Mouse (Mus musculus) heart, postnatal 0 days (tissue): ENCODE results near the gene Cul5. TPM values are rescaled to one million over a fixed set of nuclear protein-coding genes. Genes with fewer than 3 reads are reported as not detected.
A peak's percentile ranks its signal among the peaks of the same experiment; 100 is the strongest.

Experiments
- ATAC-seq: fragments of 200-750 bp; cut with Nextera tagmentation; 2 replicates; pipeline ENCODE4 v1.8.0; 2017; ENCODE audit warnings: low read depth, moderate number of reproducible peaks, moderate library complexity; ENCODE audit not compliant: insufficient read depth
- DNase-seq: peaks from one replicate; pipeline ENCODE4 v3.0.0-alpha.2; 2016; ENCODE audit warnings: low spot score
- H3K27ac ChIP-seq: fragments of 300-500 bp; sonication (generic); 2 replicates; pipeline ENCODE4 v1.5.1; 2014; ENCODE audit warnings: low read depth, mild to moderate bottlenecking
- H3K27me3 ChIP-seq: fragments of 300-500 bp; sonication (generic); 2 replicates; pipeline ENCODE4 v1.6.1; 2014; ENCODE audit warnings: low read length, mixed read lengths; ENCODE audit not compliant: control insufficient read depth, insufficient read depth
- H3K36me3 ChIP-seq: fragments of 300-500 bp; sonication (generic); replicated peaks from 2 replicates; pipeline ENCODE4 v1.6.1; 2014; ENCODE audit warnings: low read length, mixed read lengths; ENCODE audit not compliant: control insufficient read depth, insufficient read depth
- H3K4me1 ChIP-seq: fragments of 300-500 bp; sonication (generic); 2 replicates; pipeline ENCODE4 v1.6.1; 2014; ENCODE audit warnings: antibody characterized with exemption; ENCODE audit not compliant: control insufficient read depth, insufficient read depth
- H3K4me2 ChIP-seq: fragments of 300-500 bp; sonication (generic); 2 replicates; pipeline ENCODE4 v1.6.1; 2014; ENCODE audit warnings: low read depth, mild to moderate bottlenecking, low read length, moderate library complexity
- H3K4me3 ChIP-seq: fragments of 300-500 bp; sonication (generic); 2 replicates; pipeline ENCODE4 v1.5.1; 2014; ENCODE audit warnings: low read depth, low read length
- H3K9ac ChIP-seq: fragments of 300-500 bp; sonication (generic); replicated peaks from 2 replicates; pipeline ENCODE4 v1.6.1; 2014; ENCODE audit warnings: low read depth, low read length, mixed read lengths
- H3K9me3 ChIP-seq: fragments of 300-500 bp; sonication (generic); replicated peaks from 2 replicates; pipeline ENCODE4 v1.6.1; 2016; ENCODE audit warnings: low read length; ENCODE audit not compliant: control insufficient read depth
- CTCF ChIP-seq: IDR thresholded peaks from 2 replicates; pipeline ENCODE4 v1.5.1; 2016; ENCODE audit warnings: antibody characterized with exemption, control low read depth, low read depth
- EP300 ChIP-seq: IDR thresholded peaks from 2 replicates; pipeline ENCODE4 v1.6.1; 2016; ENCODE audit warnings: antibody characterized with exemption, low read depth
- WGBS: fragments of 180-500 bp; shearing (Covaris S2); extraction: QIAGEN DNeasy Blood & Tissue Kit; methylation state at CpG from one replicate; pipeline ENCODE4 v1.1.7; 2014; 5-methylcytosine and 5-hydroxymethylcytosine counted together
- polyA plus RNA-seq: library from polyadenylated mRNA; unstranded; fragments of >200 nt; fragmentation: Nextera tagmentation; extraction: Ambion mirVana; gene quantifications from 2 replicates; pipeline ENCODE4 v1.2.1, GENCODE M21; 2015
- total RNA-seq: library from RNA; depleted of rRNA; stranded (reverse); fragments of >200 nt; gene quantifications from 2 replicates; pipeline ENCODE4 v1.2.3, GENCODE M21; 2014; ENCODE audit warnings: low replicate concordance

Cul5 gene
- total and polyA plus RNA-seq, 2 experiments from 2014 or later = 29.7 to 34.8 TPM

DNA sequence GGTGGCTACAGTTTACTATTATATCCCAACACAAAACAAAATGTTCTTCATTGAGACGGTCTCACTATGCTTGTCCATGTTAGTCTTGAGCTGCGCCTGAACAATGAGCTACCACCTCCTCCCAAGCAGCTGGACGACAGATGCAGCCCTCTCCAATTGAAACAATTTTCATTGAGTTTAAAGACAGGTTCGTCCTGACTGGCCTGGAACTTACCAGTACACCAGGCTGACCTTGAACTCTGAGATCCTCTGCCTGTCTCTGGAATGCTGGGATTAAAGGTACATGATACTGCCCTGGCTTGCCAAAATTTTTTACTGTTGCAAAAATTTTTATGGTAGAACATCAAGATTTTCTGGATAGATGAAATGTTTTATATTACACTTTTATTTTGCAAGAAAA lies 55.5 kb downstream of the Cul5 start:
- no peak for ATAC-seq
- WGBS = 74% methylated on average over 4 of the region's 4 CpGs
- no peak overlapping the region for H3K4me2 ChIP-seq

DNA sequence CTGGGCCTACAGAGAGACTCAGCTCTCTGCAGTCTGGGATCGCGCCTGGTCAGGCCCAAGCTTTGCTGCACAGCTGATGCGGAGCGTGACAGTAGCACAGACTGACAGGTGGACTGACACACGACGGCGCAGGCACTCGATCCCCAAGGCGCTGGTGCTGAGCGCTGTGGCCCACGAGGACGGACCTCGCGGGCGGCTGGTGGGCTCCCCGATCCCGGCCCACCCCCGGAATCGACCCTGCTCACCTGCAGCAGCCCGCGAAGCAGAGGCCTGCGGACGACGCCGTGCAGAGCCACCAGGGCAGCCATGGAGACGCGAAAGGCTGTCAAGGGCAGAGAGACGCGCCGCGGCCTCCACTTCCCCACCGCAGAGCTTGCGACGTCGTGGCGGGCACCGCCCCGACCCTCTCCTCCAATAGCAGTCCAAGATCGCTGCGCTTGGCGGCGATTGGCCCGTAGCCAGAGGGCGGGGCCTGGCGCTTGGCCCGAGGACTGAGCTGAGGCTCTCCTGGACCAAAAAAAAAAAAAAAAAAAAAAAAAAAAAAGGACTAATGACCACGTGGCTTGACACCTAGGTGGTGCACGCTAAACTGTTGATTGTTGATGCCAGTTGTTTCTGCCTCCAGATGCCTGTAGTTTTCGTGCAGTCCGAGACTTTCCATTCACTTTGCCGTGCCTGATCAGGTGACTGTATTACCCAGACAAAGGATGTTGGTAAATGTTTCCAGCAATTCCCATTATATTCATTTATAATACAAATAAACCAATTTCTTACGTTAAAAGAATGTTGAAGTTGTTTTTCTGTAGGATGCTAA lies 59.6 kb downstream of the Cul5 start, which contains the start of gene Acat1:
Acat1 (minus strand) TSS at position 415 of the 814 bp plus-strand sequence.
- Histone ChIP-seq H3K9me3 (no peaks in the 10 kb centered on the region), H3K4me2 (peak within 1 kb of the TSS; percentile 94), H3K4me1 (peaks cover 21% of the 10 kb centered on the region), H3K27me3 (no peaks in the 10 kb centered on the region), H3K4me3 (peak within 1 kb of the TSS; percentile 94), H3K27ac (peak within 1 kb of the TSS; percentile 98), H3K36me3 (no peaks in the 10 kb centered on the region), H3K9ac (peak within 1 kb of the TSS; percentile 95)
- ATAC-seq = peak; percentile 98
- DNase-seq = peak; percentile 93
- WGBS = 3% methylated on average over 52 of the region's 52 CpGs
- TF ChIP-seq EP300 (no peak), CTCF (no peak)

More for the DNA sequence above, 55.5 kb downstream of the Cul5 start:
- no peak for DNase-seq
- H3K27ac ChIP-seq = no peak overlapping the region
- TF ChIP-seq EP300 (no peak), CTCF (no peak)
- no peaks in the 10 kb centered on the region for H3K27me3 ChIP-seq
- peaks cover 29% of the 10 kb centered on the region for H3K36me3 ChIP-seq
- H3K4me3 ChIP-seq = no peak overlapping the region
- no peaks in the 10 kb centered on the region for H3K9me3 ChIP-seq
- no peak overlapping the region for H3K9ac ChIP-seq
- H3K4me1 ChIP-seq = peaks cover 8% of the 10 kb centered on the region; the same call in 1 of the 2 replicates

DNA sequence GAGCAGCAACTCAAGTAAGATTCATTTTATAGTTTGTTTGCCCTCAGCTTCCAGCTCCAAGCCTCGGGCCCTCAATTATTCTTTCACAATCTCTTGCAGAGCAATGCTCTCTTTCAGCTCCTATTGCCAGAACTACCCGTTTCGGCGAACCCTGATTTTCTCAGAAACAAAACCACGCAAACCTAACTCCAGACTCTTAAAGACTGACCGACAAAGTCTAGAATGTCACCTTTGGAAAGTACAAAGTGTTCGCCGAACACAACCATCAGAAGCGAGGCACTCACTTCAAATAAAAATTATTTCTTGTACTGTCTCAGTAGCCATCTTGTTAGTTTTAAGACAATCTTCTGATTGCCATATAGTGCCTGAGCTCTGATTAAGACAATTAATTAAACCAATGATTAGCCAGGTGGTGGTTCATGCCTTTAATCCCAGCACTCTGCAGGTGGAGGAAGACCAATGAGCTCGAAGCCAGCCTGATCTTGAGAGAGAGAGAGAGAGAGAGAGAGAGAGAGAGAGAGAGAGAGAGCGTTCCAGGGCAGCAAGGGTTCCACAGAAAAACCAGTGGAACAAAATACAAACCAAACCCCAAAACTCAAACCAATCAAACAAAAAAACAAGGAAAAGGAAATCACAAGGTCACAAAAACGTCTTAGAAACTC lies 60.4 kb downstream of the Cul5 start:
- no peaks in the 10 kb centered on the region for H3K27me3 ChIP-seq
- H3K4me2 ChIP-seq = peak overlapping the region; percentile 94
- H3K4me1 ChIP-seq = peaks cover 28% of the 10 kb centered on the region
- peak overlapping the region; percentile 95 for H3K9ac ChIP-seq
- ATAC-seq (0 out of 2 replicates have a peak, but pooled peaks have one; percentile 14), DNase-seq (no peak)
- WGBS = 52% methylated on average over 12 of the region's 12 CpGs
- H3K4me3 ChIP-seq = peak overlapping the region; percentile 94
- TF ChIP-seq CTCF (no peak), EP300 (no peak)
- no peaks in the 10 kb centered on the region for H3K9me3 ChIP-seq
- peak overlapping the region; percentile 98 for H3K27ac ChIP-seq
- no peaks in the 10 kb centered on the region for H3K36me3 ChIP-seq

DNA sequence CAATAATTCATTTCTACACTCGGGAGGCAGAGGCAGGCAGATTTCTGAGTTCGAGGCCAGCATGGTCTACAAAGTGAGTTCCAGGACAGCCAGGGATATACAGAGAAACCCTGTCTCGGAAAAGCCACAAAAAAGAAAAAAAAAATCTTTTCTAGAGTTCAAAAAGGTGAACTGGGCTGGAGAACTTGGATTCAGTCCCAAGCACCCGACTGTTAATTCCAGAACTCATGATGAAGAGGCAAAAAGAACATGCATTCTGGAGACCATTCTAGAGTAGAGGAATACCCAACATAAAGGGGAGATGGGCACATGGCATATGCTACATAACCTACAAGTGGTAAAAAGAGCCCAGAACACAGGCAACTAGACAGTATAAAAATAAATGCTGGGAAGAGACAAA lies 62.0 kb downstream of the Cul5 start:
- H3K27me3 ChIP-seq = no peaks in the 10 kb centered on the region
- H3K4me2 ChIP-seq = no peak overlapping the region
- H3K4me3 ChIP-seq = no peak overlapping the region
- no peak overlapping the region for H3K9ac ChIP-seq
- no peak for TF ChIP-seq CTCF
- TF ChIP-seq EP300 = no peak
- no peak overlapping the region for H3K27ac ChIP-seq
- ATAC-seq (no peak), DNase-seq (no peak)
- peaks cover 43% of the 10 kb centered on the region for H3K4me1 ChIP-seq
- H3K9me3 ChIP-seq = no peaks in the 10 kb centered on the region
- H3K36me3 ChIP-seq = no peaks in the 10 kb centered on the region
- whole genome bisulfite sequencing = 88% methylated on average over 4 of the region's 4 CpGs

DNA sequence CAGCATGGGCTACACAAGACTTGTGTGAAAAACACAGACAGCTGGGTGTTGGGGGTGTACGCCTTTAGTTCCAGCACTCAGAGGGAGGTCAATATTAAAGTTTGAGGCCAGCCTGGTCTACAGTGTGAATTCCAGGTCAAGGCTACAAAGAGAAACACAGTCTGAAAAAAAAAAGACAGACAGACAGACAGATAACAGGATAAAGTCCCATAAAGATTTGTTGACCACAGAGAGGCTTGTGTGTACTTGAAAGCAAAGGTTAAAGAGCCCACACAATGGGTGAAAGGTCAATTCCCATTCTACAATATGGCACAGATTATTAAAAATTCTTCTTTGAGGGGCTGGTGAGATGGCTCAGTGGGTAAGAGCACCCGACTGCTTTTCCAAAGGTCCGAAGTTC lies 62.6 kb downstream of the Cul5 start:
- Histone ChIP-seq H3K36me3 (no peaks in the 10 kb centered on the region), H3K27me3 (no peaks in the 10 kb centered on the region), H3K27ac (no peak overlapping the region), H3K4me1 (peaks cover 43% of the 10 kb centered on the region), H3K4me2 (no peak overlapping the region), H3K9me3 (no peaks in the 10 kb centered on the region), H3K4me3 (no peak overlapping the region), H3K9ac (no peak overlapping the region)
- TF ChIP-seq EP300 = no peak
- no peak for TF ChIP-seq CTCF
- no peak for ATAC-seq
- 97% methylated on average over 3 of the region's 3 CpGs for WGBS
- no peak for DNase-seq
